27 mouse cellular contexts compared by ENCODE assay signal in the genomic region with DNA sequence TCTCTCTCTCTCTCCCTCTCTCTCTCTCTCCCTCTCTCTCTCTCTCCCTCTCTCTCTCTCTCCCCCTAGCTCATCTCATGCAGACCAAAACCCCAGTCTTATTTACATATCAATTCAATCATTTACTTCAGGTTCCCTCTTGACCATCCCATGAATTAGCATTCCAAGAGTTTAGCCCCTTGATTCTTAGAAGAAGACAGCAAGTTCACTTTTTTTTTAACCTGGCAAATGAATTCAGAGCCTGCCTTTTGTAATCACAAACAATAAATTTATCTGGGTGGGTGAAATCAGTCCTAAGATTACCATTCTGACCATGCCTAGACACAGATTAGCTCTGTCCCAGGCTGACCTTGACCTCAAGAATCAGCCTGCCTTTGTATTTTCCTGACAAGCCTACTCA.
"Had no signal": no experiment of that assay in that cellular context is flagged by ENCODE, and none has a peak within 500 bp of the region (broad histone marks: within the 10 kb centered on the region; RNA-seq: fewer than 3 reads in every experiment).

No protein-coding gene starts in this region.

- ATAC-seq: hindbrain, postnatal 0 days; intestine, embryonic 16.5 days; liver, embryonic 12.5 days had no signal

- H3K36me3 ChIP-seq: heart, embryonic 10.5 days; heart, embryonic 13.5 days; heart, embryonic 15.5 days; hindbrain, embryonic 13.5 days; hindbrain, embryonic 15.5 days; kidney, embryonic 15.5 days; limb, embryonic 13.5 days; limb, embryonic 15.5 days; liver, embryonic 12.5 days had no signal

- H3K4me1 ChIP-seq: heart, embryonic 10.5 days; heart, embryonic 13.5 days; heart, embryonic 15.5 days; hindbrain, embryonic 13.5 days; hindbrain, embryonic 15.5 days; kidney, embryonic 15.5 days; limb, embryonic 13.5 days; limb, embryonic 15.5 days; liver, embryonic 12.5 days had no signal

- H3K9me3 ChIP-seq: heart, embryonic 15.5 days; hindbrain, embryonic 15.5 days; kidney, embryonic 15.5 days; limb, embryonic 15.5 days had no signal

- DNase-seq: gastrocnemius, adult 2 months; gastrocnemius, postnatal 14 days; gastrocnemius, postnatal 36 days; heart, adult 18-20 months; heart, postnatal 14 days; heart, postnatal 36 days; kidney, adult 11 months; kidney, adult 2 months; kidney, adult 9 months; kidney, postnatal 14 days; kidney, postnatal 36 days; layer of hippocampus, adult 9-11 months; layer of hippocampus, postnatal 36 days; left cerebral cortex, postnatal 4 days had no signal

- H3K27ac ChIP-seq: gastrocnemius, adult 2 months; heart, embryonic 10.5 days; heart, embryonic 13.5 days; heart, embryonic 15.5 days; hindbrain, embryonic 13.5 days; hindbrain, embryonic 15.5 days; hindbrain, postnatal 0 days; kidney, embryonic 15.5 days; kidney, postnatal 0 days; limb, embryonic 13.5 days; limb, embryonic 15.5 days; liver, embryonic 12.5 days; liver, embryonic 14.5 days had no signal

- H3K4me2 ChIP-seq: heart, embryonic 13.5 days; heart, embryonic 15.5 days; hindbrain, embryonic 13.5 days; hindbrain, embryonic 15.5 days; kidney, embryonic 15.5 days; limb, embryonic 13.5 days; limb, embryonic 15.5 days; liver, embryonic 12.5 days had no signal

- H3K27me3 ChIP-seq: heart, embryonic 13.5 days; heart, embryonic 15.5 days; hindbrain, embryonic 13.5 days; hindbrain, embryonic 15.5 days; kidney, embryonic 15.5 days; limb, embryonic 13.5 days; limb, embryonic 15.5 days; liver, embryonic 12.5 days had no signal

- H3K4me3 ChIP-seq: gastrocnemius, adult 2 months; heart, embryonic 10.5 days; heart, embryonic 13.5 days; heart, embryonic 15.5 days; hindbrain, embryonic 13.5 days; hindbrain, embryonic 15.5 days; kidney, embryonic 15.5 days; limb, embryonic 13.5 days; limb, embryonic 15.5 days; liver, embryonic 12.5 days had no signal

- H3K9ac ChIP-seq: heart, embryonic 13.5 days; heart, embryonic 15.5 days; hindbrain, embryonic 13.5 days; hindbrain, embryonic 15.5 days; kidney, embryonic 15.5 days; limb, embryonic 13.5 days; limb, embryonic 15.5 days; liver, embryonic 12.5 days; liver, embryonic 14.5 days had no signal
